Mouse (Mus musculus): Measurements from ENCODE around the gene Klhl35. TPM values are rescaled to one million over a fixed set of nuclear protein-coding genes. Genes with fewer than 3 reads are reported as not detected.
A peak's percentile ranks its signal among the peaks of the same experiment; 100 is the strongest.
"Not testable (repeated sequence)": the region's sequence is repeated elsewhere in the genome, so short reads cannot be mapped to it uniquely, and the experiment has no call there.

Klhl35 gene
- total RNA-seq, 2 experiments from 2014 or later = not detected

DNA sequence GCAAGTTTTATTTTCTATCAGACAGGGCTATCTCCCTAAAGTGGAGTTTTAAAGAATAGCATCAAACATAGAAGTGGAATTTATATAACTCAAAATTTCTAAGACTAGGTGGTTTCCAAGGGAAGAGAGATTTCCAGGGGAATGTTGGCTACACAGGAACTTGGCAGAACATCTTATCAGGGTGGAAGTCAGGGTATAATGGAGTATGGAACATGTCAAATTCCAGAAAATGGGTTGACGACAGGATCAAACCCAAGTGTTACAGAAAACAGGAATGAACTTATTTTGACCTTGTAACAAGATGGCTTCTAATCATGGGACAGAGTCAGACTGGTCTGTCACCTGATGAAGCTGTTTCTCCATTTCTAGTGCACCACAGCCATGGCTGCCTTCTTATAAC, 18.9 kb downstream of the Klhl35 start:
- DNase-seq = no peak
- intact Hi-C loops (cut with DNase I) = loop anchor here (5.0 to 10.0 kb wide), 2 partner anchors 378 to 490 kb away; partner anchors contain the start of gene Spcs2

DNA sequence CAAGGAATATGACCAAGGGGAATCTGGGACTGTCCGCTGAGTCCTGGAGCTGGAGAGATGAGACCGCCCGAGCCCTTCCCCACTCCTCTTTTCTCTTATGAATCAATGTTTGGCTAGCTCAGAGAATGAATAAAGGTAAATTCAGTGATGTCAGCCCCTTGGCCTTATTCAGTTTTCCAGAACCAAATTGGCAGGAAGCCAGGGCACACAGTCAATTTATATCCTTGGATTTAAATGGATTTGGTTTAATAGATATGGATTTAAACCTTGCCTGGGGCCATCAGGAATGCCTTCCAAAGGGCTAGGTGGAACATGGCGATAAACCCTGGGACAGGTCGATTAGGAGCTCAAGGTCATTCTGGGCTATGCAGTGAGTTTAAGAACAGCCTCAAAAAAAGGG, 23.9 kb downstream of the Klhl35 start:
- intact Hi-C loops (cut with DNase I) = loop anchor here (10.0 kb wide), 1 partner anchor 485 kb away; no protein-coding TSS in a partner anchor
- DNase-seq = no peak

GRCm38 (mm10) chr7:99499128-99499527, 33.3 kb downstream of the Klhl35 start:
- DNase-seq = no peak
- intact Hi-C loops (cut with DNase I) = loop anchor here (5.0 kb wide), 1 partner anchor 298 kb away; no protein-coding TSS in a partner anchor

- intact Hi-C loops (cut with DNase I) = loop anchor here (1.0 to 5.0 kb wide), 4 partner anchors 37 to 377 kb away; partner anchors contain the start of gene Arrb1
- peak; percentile 81 to 88 for DNase-seq
These were observed 34.4 kb downstream of the Klhl35 start for GRCm38 (mm10) chr7:99500201-99500600.

GRCm38 (mm10) chr7:99500655-99501054, 34.9 kb downstream of the Klhl35 start:
- DNase-seq = no peak
- intact Hi-C loops (cut with DNase I) = loop anchor here (1.0 to 5.0 kb wide), 4 partner anchors 37 to 377 kb away; partner anchors contain the start of gene Arrb1

- intact Hi-C loops (cut with DNase I) = loop anchor here (5.0 kb wide), 2 partner anchors 36 to 376 kb away; partner anchors contain the start of gene Arrb1
- no peak for DNase-seq
These were observed 35.3 kb downstream of the Klhl35 start for GRCm38 (mm10) chr7:99501148-99501547.

DNA sequence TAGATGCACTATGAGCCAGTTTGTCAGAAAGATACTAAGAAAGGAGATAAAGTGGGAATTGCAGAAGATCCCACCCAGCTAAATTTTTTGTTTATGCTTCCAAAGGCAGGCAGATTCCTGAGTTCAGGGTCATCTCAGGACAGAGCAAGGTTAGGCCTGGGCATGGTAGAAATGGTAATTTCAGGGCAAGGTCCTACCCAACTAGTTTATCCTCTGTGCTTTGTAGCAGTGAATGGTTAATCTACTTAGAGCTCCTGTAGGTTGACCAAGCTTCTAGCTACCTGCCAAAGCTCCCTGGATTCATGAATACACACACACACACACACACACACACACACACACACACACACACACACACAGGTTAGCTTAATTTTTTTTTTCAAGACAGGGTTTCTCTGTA, 38.8 kb downstream of the Klhl35 start:
- intact Hi-C loops (cut with DNase I) = loop anchor here (5.0 kb wide), 2 partner anchors 33 to 373 kb away; partner anchors contain the start of gene Arrb1
- DNase-seq = no peak

DNA sequence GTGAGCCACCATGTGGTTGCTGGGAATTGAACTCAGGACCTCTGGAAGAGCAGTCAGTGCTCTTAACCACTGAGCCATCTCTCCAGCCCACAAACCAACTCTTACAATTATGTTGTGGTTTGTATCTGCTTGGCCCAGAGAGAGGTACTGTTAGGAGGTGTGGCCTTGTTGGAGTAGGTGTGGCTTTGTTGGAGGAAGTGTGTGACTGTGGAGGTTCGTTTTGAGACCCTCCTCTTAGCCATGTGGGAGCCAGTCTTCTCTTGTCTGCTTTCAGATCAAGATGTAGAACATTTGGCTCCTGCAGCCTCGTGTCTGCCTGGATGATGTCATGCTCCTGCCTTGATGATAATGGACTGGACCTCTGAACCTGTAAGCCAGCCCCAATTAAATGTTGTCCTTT, 42.4 kb downstream of the Klhl35 start:
- intact Hi-C loops (cut with DNase I); DNase-seq: not testable (repeated sequence)

DNA sequence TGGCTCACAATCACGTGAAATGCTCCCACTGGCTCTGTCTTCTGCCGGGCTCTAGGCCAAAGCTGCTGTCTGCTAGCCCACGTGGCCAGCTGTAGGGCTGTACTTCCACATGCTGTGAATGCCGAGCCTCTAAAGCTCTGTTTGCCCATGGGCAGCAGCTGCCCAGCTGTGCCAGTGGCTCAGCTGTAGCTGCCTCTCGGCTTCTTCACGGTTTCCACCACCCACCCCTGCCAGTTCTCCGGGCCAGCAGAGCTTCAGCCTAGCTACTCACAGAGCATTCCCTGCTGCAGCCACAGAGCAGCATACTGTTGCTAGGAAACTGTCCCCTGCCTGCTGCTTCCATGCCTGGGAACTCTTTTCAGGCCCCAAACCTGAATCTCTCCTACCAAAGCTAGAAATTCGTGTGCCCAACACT, 44.3 kb downstream of the Klhl35 start:
- intact Hi-C loops (cut with DNase I) = no loop called here
- DNase-seq = peak; percentile 57 to 60

DNA sequence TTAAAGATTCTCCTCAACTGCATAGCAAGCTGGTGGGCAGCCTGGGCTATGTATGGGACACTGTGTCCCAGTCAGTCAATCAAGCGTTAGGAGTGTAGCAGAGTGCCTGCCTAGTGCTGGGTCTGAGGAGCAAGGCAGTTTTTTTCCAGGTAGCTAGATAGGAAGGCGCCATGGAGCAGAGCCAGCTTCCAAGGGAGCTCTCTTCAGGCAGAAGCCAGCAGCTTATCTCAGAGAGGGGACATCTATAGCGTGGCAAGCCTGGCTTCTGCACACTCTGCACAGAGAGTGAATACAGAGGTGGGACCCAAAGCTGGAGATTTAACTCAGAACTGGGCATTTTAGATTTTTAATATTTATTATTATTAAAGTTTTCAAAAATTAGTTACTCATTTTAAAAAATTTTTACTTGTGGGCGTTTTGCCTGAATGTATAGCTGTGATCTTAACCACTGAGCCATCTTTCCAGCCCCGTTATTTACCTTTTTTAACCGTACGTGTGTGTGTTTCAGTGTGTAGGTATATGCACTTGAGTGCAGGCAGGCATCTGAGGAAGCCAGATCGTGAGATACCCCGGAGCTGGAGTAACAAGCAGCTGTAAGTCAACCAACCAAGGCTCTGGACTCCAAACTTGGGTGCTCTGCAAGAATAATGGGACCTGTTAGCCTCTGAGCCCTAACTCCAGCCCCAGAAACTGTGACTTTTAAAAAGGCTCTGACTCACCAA, 50.4 kb downstream of the Klhl35 start:
- intact Hi-C loops (cut with DNase I) = no loop called here
- no peak for DNase-seq

- DNase-seq = no peak
- intact Hi-C loops (cut with DNase I) = no loop called here
These were observed 51.0 kb downstream of the Klhl35 start for GRCm38 (mm10) chr7:99516814-99517157.

DNA sequence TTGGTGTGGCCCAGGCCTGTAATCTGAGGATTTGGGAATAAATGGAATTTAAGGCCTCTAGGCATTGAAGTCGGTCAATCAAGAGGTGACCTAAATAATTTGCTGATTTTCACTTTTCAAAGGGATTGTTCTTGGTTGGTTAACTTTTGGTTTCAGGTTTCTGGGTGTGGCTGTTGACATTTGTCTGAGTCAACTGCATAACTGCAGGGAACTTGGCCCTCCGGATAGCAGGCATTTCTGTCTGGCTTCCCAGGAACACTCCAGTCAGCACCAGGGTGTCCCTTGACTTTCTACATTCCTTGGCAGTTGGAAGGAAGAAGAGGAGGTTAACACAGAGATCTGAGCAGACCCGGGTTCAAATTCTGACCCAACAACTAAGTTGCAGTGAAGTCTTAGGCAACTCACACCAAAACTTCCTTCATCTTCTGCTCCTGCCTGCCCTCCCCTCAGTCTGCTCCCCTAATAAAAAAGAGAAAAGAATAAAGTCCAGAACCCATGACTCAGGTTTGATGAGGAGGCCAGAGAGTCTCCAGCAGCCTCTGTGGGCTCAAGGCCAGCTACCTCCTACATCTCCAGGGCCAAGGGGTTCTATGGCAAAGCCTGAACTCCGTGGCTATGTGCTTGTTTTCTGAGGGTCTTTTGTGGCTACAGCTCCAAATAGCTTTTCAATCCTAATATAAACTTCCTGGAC, 53.3 kb downstream of the Klhl35 start:
- no peak for DNase-seq
- intact Hi-C loops (cut with DNase I) = no loop called here

DNA sequence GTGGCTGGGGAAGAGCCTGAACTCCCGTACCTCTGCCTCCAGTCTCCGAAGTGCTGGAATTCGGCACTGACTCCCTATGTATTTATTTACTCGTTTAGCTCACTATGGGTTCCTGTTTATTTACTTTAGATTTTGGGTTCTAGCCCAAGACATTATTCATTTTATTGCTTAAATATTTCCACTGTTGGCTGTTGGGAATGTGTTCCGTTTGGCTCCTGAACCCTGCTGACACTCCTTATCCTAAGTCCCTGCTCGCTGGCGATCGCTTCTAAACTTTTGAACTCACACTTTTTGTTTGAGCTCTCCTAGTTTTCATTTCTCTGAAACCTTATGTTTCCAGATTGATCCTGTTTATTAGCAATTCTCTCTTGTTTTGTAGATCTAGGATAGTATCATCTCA, 57.3 kb downstream of the Klhl35 start:
- intact Hi-C loops (cut with DNase I) = no loop called here
- DNase-seq = no peak

Other genes with a start within 250 kb of the Klhl35 start
- gene Mogat2, start 227.4 kb upstream of the Klhl35 start, total RNA-seq (2021) = not detected
- gene Map6, start 198.6 kb upstream of the Klhl35 start, total RNA-seq (2021) = 1 to 10 TPM; 2.9 to 3.3 TPM
- 100 to 1,000 TPM; 241 to 339 TPM for gene Serpinh1, start 112.8 kb upstream of the Klhl35 start, total RNA-seq (2021)
- gene Gdpd5, start 84.6 kb upstream of the Klhl35 start, total RNA-seq (2021) = 10 to 100 TPM; 22.6 to 23.2 TPM
- gene Rps3, start 17.7 kb downstream of the Klhl35 start, total RNA-seq (2021) = 100 to 1,000 TPM; 324 to 333 TPM
- gene Arrb1, start 69.5 kb downstream of the Klhl35 start, total RNA-seq (2021) = 10 to 100 TPM; 22.3 to 25.3 TPM
- 1 to 10 TPM; 3.0 to 3.6 TPM for gene Tpbgl, start 161.1 kb downstream of the Klhl35 start, total RNA-seq (2021)
- 10 to 100 TPM in 1 of 2 experiments, 1 to 10 TPM in 1; 9.0 to 12.0 TPM for gene Slco2b1, start 245.3 kb downstream of the Klhl35 start, total RNA-seq (2021)

Measured in heart, postnatal 36 days (tissue).